Mouse (Mus musculus): Measurements from ENCODE around the gene Nfil3.

Gene Nfil3

GRCm38 (mm10) chr13:52981441-52982281 is 788 bp upstream of the Nfil3 start:
- peak; percentile 32 to 48 for DNase-seq

- peak; percentile 41 to 54 for DNase-seq
Observed at GRCm38 (mm10) chr13:52980211-52980950, 492 bp downstream of the Nfil3 start.

DNA sequence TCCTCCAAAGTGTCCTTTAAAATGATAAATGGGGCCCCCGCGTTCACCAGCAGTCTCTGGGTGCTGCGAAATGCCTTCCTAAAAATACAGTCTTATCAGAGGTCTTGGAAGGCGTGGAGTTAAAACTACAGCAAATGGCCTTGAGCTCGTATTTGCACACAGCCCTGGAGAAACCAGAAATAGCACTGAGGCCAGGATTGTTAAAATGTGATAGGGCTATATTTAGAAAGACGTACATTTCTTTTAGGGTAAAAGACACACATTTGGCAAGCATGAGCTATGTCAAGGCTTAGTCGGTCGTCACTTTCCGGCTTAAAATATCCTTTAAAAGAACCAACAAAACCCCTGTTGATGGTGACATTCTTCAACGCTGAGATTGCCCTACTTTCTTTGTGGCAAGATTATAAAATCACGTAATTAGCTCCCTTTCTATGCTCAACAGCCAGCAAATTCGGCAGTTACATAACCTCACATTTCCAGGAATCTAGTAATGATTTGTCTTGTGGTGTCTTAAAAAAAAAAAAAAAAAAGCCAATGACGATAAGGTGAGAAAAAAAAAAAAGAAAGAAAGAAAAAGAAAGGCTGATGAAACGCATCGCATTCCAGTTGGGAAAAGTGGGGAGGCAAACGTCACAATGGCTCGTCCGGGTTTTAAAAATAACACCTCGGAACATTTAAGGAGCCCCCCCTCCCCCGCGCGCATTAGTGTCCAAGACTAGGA is 1.4 kb downstream of the Nfil3 start:
- no peak for DNase-seq

GRCm38 (mm10) chr13:52978321-52978981 is 2.4 kb downstream of the Nfil3 start:
- DNase-seq: no peak

DNA sequence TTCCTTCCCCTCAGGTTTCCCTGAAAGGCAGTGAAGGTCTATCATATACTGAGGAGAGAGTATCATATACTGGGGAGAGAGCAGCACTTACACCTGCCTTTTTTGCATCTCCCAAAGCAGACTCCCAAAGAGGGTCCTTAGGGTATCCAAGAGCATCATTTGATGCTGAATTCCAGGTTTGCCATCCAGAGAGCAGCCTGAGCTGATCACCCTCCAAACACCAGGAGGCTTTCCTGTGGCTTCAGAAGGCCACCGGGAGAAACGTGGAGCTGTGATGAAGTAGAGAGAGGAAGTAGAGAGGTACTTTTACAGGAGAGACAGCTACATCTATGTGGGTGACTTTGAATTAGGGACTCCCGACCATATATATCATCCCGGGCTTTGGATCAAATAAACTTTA is 3.1 kb downstream of the Nfil3 start:
- DNase-seq: no peak

DNA sequence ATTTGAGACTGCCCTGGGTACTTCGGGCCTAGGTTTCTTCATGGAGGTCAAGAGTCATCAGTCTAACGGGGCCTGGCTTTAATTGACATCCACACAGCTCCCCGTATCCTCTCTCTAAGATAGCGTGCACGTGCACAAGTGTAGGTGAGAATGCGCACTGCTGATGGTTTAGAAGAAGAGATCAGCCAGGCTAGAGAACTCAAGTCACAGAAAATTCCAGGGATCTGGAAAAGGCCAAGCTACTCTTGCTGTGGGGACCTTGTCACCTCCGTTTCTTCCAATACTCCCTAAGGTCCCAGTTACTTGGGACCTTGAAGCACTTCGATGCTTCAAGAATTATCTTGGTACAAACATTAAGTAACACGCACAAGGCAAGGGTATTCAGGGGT is 3.7 kb downstream of the Nfil3 start:
- no peak for DNase-seq

DNA sequence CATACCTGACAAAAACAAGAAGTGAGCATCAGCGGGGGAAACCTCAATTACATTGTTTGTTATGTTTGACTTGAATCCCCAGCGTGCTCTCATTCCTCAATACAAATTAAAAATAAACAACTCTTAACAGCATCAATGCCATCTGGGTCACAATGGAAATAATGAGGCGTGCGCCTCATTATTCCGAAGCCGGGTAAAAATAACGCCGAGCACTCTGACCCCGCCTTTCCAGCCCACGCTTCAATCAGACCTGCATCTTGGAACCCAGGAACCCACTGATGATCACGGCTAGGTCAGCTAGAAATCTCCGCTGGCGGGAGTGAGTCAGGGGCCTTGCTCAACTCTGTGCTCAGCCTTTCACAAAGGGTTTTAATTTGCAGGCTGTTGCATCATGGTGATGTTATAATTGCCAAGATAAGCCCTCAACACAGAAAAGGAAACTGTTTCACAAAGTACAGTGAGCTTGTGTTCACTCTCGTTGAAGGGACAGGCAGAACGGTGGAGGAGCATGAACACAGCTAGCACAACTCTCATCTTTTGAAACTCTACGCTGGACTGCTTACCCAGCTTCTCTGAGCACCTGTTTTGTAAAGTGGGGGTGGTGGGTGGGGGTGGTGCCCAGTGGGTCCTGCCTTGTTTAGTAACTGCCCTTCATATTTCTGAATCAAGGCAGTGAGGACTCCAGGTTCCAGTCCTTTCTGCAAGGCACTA is 4.2 kb downstream of the Nfil3 start:
- DNase-seq: no peak

GRCm38 (mm10) chr13:52976130-52976509 is 4.8 kb downstream of the Nfil3 start:
- DNase-seq: no peak

GRCm38 (mm10) chr13:52974676-52975075 is 6.2 kb downstream of the Nfil3 start:
- DNase-seq: no peak

DNA sequence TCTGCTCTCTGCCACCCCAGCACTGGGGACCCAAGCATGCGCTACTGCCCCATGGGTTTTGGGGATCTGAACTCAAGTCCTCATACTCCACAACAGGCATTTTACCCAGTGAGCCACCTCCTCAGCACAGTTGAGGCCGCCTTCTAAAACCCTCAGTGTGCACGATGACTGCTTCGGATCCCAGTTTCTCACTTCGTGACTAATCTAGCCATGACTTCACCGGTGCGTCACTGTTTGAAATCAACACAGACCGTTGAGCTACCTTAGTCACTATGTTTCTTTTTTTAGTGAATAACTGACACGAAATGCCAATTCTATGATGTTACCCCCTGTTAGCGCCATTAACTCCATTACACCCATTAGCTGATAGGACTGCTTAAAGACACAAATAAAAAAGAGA is 7.4 kb downstream of the Nfil3 start:
- no peak for DNase-seq

DNA sequence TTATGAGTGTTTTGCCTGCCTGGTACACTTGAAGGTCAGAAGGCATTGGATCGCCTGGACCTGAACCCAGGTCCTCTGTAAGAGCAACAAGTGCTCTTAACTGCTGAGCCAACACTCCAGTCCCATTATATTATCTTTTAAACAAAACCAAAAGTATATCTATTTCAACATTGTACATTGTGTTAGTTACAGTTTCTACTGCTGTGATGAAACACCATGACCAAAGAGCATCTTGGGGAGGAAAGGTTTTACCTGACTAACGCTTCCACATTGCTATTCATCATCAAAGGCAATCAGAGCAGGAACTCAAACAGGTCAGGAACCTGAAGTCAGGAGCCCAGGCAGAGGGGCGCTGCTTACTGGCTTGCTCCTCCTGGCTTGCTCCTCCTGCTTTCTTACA is 8.2 kb downstream of the Nfil3 start:
- DNase-seq: no peak

DNA sequence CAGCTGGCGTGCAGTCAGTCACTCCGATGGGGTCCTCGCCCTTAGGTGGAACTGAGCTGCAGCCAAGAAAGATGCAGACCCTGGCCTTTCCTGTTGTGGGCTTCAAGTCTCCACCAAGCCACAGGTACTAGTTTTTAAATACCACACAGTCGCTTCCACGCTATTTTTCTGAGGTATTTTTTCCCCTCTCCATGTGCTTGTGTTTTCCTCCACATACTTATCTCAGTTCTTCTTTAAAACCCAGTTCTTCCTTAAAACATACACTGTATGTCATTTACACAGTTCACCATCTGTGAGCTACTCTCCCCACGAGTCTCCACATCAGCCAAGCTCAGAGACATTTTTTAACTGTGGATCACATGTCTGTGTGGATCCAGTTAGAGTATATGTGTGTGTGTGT is 10.0 kb downstream of the Nfil3 start:
- DNase-seq: no peak

DNA sequence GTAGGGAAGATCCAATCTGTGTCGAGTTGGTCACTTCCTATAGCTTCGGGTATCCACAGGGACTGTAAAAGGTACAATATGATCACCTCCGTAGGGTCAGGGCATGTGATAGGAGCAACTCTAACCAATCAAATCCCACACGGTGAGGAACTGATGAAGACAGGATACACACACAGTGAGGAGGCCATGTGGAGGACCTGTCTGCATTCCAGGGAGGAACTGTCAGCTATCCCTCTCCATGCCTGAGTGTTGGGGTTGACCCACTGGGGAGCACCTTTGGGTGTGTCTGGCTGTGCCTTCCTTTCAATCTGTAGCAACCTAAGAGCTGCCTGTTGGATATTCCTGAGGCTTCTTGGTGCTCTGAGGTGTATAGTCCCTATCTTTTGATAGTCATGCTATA is 18.0 kb downstream of the Nfil3 start:
- DNase-seq: no peak

GRCm38 (mm10) chr13:52962361-52962760 is 18.5 kb downstream of the Nfil3 start:
- DNase-seq: no peak

GRCm38 (mm10) chr13:52953779-52954553 is 26.9 kb downstream of the Nfil3 start:
- no peak for DNase-seq

- no peak for DNase-seq
Observed at GRCm38 (mm10) chr13:52949211-52949610, 31.7 kb downstream of the Nfil3 start.

DNA sequence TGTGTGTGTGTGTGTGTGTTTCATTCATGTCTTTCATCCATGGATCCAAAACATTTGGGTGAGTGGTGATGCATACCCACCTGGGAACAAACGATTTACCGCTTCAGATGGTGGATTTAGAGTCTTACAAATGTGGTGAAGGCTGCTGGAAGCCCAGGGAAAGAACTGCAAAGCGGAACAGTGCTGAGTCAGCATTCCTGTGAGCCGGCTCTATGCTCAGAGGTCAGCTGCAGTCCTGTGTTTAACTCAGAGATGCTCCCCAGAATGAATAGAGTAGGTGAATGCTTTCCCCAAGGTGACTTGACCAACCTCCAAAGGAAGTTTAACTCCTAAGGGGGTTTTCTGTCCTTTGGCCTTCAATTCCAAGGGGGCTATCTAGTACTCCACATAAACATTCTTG is 33.3 kb downstream of the Nfil3 start:
- DNase-seq: no peak

DNA sequence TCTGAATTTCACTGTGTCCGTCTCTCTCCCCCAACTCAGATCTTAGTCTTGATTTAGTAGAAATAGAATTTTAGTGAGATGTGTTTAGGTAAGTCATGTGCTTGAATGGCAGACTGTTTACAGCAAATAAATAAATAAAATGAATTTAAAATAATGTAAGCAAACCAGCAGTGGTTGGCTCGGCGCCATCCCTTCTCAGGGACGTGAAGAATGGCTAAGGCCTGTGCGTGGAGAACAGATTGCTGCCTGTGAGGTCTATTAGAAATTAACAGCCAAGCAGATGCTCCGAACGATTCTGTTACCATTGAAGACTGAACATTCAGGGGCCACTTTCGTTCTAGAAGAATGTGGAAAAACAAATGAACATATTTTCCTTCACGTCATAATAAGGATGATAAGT is 35.1 kb downstream of the Nfil3 start:
- DNase-seq: no peak

- DNase-seq: no peak
Observed at GRCm38 (mm10) chr13:52944116-52944515, 36.8 kb downstream of the Nfil3 start.

GRCm38 (mm10) chr13:52942876-52943388 is 37.9 kb downstream of the Nfil3 start:
- DNase-seq: no peak

DNA sequence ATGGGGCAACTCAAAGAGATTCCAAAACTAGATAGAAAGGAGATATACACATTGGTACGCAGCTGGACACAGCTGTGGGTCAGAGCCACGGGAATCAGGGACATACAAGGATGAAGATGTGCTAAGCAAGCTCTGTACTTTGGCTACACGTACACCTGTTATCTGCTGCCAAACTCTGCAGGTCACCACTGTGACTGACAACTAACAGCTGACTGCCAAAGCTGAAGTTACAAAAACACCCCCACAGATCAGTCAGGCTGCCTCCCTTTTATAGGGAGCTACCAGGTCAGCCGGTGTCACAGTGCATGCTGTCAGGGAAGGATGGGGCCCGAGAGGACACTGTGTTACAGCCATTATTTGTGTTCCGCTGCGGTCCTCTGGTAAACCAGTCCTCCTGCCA is 39.9 kb downstream of the Nfil3 start:
- no peak for DNase-seq

Measured in thymus, adult 18-20 months (tissue).